Mouse (Mus musculus) embryonic facial prominence, embryonic 12.5 days (tissue): Measurements from ENCODE around the gene Cadps. TPM values are rescaled to one million over a fixed set of nuclear protein-coding genes. Genes with fewer than 3 reads are reported as not detected.

Experiments used
- ATAC-seq: fragments of 200-750 bp; cut with Nextera tagmentation; 2 replicates; pipeline ENCODE4 v1.8.0; 2017; ENCODE audit not compliant: insufficient number of reproducible peaks, insufficient read depth, low FRiP score, low TSS enrichment
- H3K27ac ChIP-seq: fragments of 300-500 bp; sonication (generic); 2 replicates; pipeline ENCODE4 v1.5.1; 2016; ENCODE audit warnings: mild to moderate bottlenecking
- H3K27me3 ChIP-seq: fragments of 300-500 bp; sonication (generic); 2 replicates; pipeline ENCODE4 v1.6.1; 2016; ENCODE audit warnings: mild to moderate bottlenecking, moderate library complexity
- H3K36me3 ChIP-seq: fragments of 300-500 bp; sonication (generic); 2 replicates; pipeline ENCODE4 v1.6.1; 2016; ENCODE audit warnings: mild to moderate bottlenecking
- H3K4me1 ChIP-seq: fragments of 300-500 bp; sonication (generic); 2 replicates; pipeline ENCODE4 v1.6.1; 2016
- H3K4me2 ChIP-seq: fragments of 300-500 bp; sonication (generic); replicated peaks from 2 replicates; pipeline ENCODE4 v1.6.1; 2016; ENCODE audit warnings: mild to moderate bottlenecking, moderate library complexity
- H3K4me3 ChIP-seq: fragments of 300-500 bp; sonication (generic); 2 replicates; pipeline ENCODE4 v1.5.1; 2016; ENCODE audit warnings: mild to moderate bottlenecking
- H3K9ac ChIP-seq: fragments of 300-500 bp; sonication (generic); 2 replicates; pipeline ENCODE4 v1.6.1; 2016; ENCODE audit warnings: mild to moderate bottlenecking, moderate library complexity
- H3K9me3 ChIP-seq: fragments of 300-500 bp; sonication (generic); 2 replicates; pipeline ENCODE4 v1.6.1; 2016; ENCODE audit warnings: mild to moderate bottlenecking, moderate library complexity
- WGBS: fragments of 180-500 bp; shearing (Covaris S2); methylation state at CpG from one replicate; pipeline ENCODE4 v1.1.7; 2016; 5-methylcytosine and 5-hydroxymethylcytosine counted together
- polyA plus RNA-seq: library from polyadenylated mRNA; unstranded; fragments of >200 nt; fragmentation: Nextera tagmentation; extraction: Ambion mirVana; gene quantifications from 2 replicates; pipeline ENCODE4 v1.2.1, GENCODE M21; 2016

Gene Cadps
- polyA plus RNA-seq, 1 experiment from 2014 or later: 2.5 TPM

DNA sequence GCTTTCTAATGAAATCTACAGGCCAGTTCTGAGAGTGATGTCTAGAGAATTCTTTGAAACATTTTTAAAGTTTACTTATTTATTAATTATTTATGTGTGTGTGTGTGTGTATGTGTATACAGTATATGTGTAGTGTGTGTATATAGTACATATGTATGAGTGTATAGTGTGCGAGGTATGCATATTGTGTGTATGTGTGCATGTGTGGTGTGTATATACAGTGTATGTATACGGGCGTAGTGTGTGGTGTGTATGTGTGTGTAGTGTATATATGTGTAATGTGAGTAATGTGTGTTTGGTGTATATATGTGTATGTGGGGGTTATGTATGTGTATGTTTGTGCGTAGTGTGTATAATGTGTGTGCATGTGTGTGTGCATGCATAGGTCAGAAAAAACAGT is 275.4 kb downstream of the Cadps start:
- WGBS: 94% methylated on average over 4 of the region's 4 CpGs
- Histone ChIP-seq H3K4me2 (no peak overlapping the region), H3K4me3 (no peak overlapping the region), H3K9me3 (no peaks in the 10 kb centered on the region), H3K9ac (no peak overlapping the region), H3K4me1 (no peaks in the 10 kb centered on the region), H3K27ac (no peak overlapping the region), H3K27me3 (no peaks in the 10 kb centered on the region), H3K36me3 (no peaks in the 10 kb centered on the region)
- no peak for ATAC-seq

- Histone ChIP-seq H3K4me2 (no peak overlapping the region), H3K27me3 (no peaks in the 10 kb centered on the region), H3K9me3 (no peaks in the 10 kb centered on the region), H3K36me3 (no peaks in the 10 kb centered on the region), H3K4me3 (no peak overlapping the region), H3K27ac (no peak overlapping the region), H3K4me1 (no peaks in the 10 kb centered on the region), H3K9ac (no peak overlapping the region)
- no peak for ATAC-seq
- 40% methylated on average over 2 of the region's 2 CpGs for WGBS
These were observed 281.1 kb downstream of the Cadps start for GRCm38 (mm10) chr14:12541733-12542132.

DNA sequence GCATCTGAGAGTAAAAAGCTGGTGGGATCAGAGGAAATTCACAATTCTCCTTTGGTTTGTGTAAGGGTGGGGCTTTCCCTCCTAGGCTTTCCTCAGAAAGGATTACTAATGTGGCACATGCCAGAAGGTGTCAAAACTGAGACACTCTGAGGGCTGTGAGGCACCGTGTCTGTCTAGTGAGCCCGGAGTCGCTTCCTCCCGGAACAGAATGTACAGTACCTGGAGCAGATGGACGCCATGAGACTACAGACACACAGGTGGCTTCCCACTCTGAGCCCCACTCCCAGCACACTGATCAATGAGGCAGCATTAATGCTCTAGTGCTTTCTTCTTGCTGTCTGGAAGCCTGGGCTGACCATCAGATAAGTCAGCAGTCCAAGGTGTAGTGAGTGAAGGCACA is 283.8 kb downstream of the Cadps start:
- H3K4me1 ChIP-seq: no peaks in the 10 kb centered on the region

DNA sequence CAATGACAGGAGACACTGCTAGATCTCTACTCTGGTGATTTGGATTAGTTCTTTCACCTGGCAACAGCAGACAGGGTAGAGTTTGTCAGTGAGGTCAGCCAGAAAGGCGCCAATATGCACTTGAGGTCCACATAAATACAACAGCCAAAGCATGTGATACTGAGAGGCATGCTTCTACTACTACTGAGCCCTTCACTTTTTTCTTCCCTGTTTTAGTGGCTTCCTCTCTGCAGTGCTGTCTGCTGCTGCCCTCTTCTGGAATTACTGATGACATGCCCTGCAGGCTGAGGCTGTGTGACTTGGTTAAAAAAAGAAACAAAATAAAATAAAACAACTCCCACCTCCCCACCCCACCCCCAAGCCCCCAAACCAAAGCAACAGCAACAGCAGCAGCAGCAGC is 291.8 kb downstream of the Cadps start:
- Histone ChIP-seq H3K4me1 (no peaks in the 10 kb centered on the region), H3K36me3 (no peaks in the 10 kb centered on the region), H3K9me3 (no peaks in the 10 kb centered on the region), H3K27me3 (0 out of 2 replicates have a peak, but pooled peaks cover 4% of the 10 kb centered on the region), H3K4me3 (no peak overlapping the region), H3K9ac (no peak overlapping the region), H3K27ac (no peak overlapping the region), H3K4me2 (no peak overlapping the region)
- ATAC-seq: peak; percentile 28; the same call in 1 of the 2 replicates
- WGBS: 18% methylated on average over 1 of the region's 1 CpGs

More for the DNA sequence above, 283.8 kb downstream of the Cadps start:
- WGBS: 83% methylated on average over 5 of the region's 5 CpGs
- H3K9ac ChIP-seq: no peak overlapping the region
- no peak overlapping the region for H3K4me3 ChIP-seq
- H3K4me2 ChIP-seq: no peak overlapping the region
- no peaks in the 10 kb centered on the region for H3K27me3 ChIP-seq
- no peak for ATAC-seq
- H3K27ac ChIP-seq: no peak overlapping the region
- no peaks in the 10 kb centered on the region for H3K36me3 ChIP-seq
- no peaks in the 10 kb centered on the region for H3K9me3 ChIP-seq

GRCm38 (mm10) chr14:12530554-12530953 is 292.3 kb downstream of the Cadps start:
- Histone ChIP-seq H3K9ac (no peak overlapping the region), H3K27ac (no peak overlapping the region), H3K4me1 (no peaks in the 10 kb centered on the region), H3K27me3 (0 out of 2 replicates have a peak, but pooled peaks cover 4% of the 10 kb centered on the region), H3K36me3 (no peaks in the 10 kb centered on the region), H3K9me3 (no peaks in the 10 kb centered on the region), H3K4me3 (no peak overlapping the region), H3K4me2 (no peak overlapping the region)
- 55% methylated on average over 3 of the region's 3 CpGs for WGBS
- ATAC-seq: no peak

GRCm38 (mm10) chr14:12529961-12530542 is 292.8 kb downstream of the Cadps start:
- no peak overlapping the region for H3K27ac ChIP-seq

GRCm38 (mm10) chr14:12527296-12527695 is 295.6 kb downstream of the Cadps start:
- Histone ChIP-seq H3K36me3 (no peaks in the 10 kb centered on the region), H3K4me1 (no peaks in the 10 kb centered on the region), H3K9me3 (no peaks in the 10 kb centered on the region), H3K27ac (no peak overlapping the region), H3K4me3 (no peak overlapping the region), H3K9ac (no peak overlapping the region), H3K4me2 (no peak overlapping the region), H3K27me3 (0 out of 2 replicates have a peak, but pooled peaks cover 4% of the 10 kb centered on the region)
- 70% methylated on average over 5 of the region's 5 CpGs for WGBS
- ATAC-seq: no peak

More at GRCm38 (mm10) chr14:12529961-12530542, 292.8 kb downstream of the Cadps start:
- Histone ChIP-seq H3K4me1 (no peaks in the 10 kb centered on the region), H3K9me3 (no peaks in the 10 kb centered on the region), H3K4me3 (no peak overlapping the region), H3K36me3 (no peaks in the 10 kb centered on the region), H3K27me3 (0 out of 2 replicates have a peak, but pooled peaks cover 4% of the 10 kb centered on the region), H3K4me2 (no peak overlapping the region), H3K9ac (no peak overlapping the region)
- WGBS: 15% methylated on average over 11 of the region's 11 CpGs
- ATAC-seq: no peak

- no peak overlapping the region for H3K27ac ChIP-seq
- H3K4me3 ChIP-seq: no peak overlapping the region
- no peak for ATAC-seq
- no peaks in the 10 kb centered on the region for H3K4me1 ChIP-seq
- no peak overlapping the region for H3K9ac ChIP-seq
- WGBS: 85% methylated on average over 7 of the region's 7 CpGs
- H3K27me3 ChIP-seq: no peaks in the 10 kb centered on the region; the same call in 1 of the 2 replicates
- no peaks in the 10 kb centered on the region for H3K9me3 ChIP-seq
- H3K4me2 ChIP-seq: no peak overlapping the region
- no peaks in the 10 kb centered on the region for H3K36me3 ChIP-seq
These were observed 315.9 kb downstream of the Cadps start for GRCm38 (mm10) chr14:12507018-12507417.

DNA sequence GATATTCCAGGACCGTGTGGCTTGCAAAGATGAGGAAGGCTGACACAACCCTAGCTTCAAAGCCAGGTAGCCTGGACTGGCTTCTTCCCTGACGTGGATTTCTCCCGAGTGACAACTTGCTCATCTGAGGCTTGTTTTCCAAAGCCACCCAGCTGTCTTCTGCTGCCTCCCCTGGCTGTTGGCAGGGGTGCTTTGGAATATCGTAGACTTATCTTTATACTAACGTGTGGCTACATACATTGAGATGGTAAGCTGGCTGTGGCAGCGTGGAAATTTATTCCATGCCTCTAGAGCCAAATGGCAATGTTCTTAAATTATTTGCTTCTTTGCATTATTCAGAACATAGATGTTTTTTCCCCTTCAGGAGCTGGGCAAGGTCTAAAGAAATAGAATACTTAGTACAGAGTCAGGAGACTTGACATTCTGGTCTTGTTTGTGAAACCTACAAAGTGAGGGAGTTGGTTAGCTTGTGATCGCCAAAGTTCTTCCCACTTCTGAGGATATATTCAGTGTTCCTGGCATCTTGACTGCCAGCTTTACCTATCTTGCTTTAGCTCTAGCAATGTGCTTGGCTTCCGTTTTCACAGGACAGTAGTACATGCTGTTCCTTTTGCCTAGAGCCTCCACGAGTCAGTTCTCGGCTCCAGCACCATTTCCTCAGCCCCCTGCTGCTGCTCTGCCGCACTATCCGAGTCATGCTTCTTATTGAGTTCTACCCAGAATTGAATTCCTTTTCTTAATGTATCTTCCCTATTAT is 318.5 kb downstream of the Cadps start:
- Histone ChIP-seq H3K9ac (no peak overlapping the region), H3K4me3 (no peak overlapping the region), H3K27me3 (no peaks in the 10 kb centered on the region), H3K4me2 (no peak overlapping the region), H3K9me3 (no peaks in the 10 kb centered on the region), H3K36me3 (no peaks in the 10 kb centered on the region), H3K27ac (no peak overlapping the region), H3K4me1 (no peaks in the 10 kb centered on the region)
- WGBS: 85% methylated on average over 12 of the region's 12 CpGs
- ATAC-seq: no peak

GRCm38 (mm10) chr14:12462206-12462605 is 360.7 kb downstream of the Cadps start:
- Histone ChIP-seq H3K4me2 (no peak overlapping the region), H3K9me3 (no peaks in the 10 kb centered on the region), H3K36me3 (no peaks in the 10 kb centered on the region), H3K27ac (no peak overlapping the region), H3K4me1 (no peaks in the 10 kb centered on the region), H3K9ac (no peak overlapping the region), H3K27me3 (0 out of 2 replicates have a peak, but pooled peaks cover 3% of the 10 kb centered on the region), H3K4me3 (no peak overlapping the region)
- ATAC-seq: no peak
- 82% methylated on average over 4 of the region's 4 CpGs for WGBS

DNA sequence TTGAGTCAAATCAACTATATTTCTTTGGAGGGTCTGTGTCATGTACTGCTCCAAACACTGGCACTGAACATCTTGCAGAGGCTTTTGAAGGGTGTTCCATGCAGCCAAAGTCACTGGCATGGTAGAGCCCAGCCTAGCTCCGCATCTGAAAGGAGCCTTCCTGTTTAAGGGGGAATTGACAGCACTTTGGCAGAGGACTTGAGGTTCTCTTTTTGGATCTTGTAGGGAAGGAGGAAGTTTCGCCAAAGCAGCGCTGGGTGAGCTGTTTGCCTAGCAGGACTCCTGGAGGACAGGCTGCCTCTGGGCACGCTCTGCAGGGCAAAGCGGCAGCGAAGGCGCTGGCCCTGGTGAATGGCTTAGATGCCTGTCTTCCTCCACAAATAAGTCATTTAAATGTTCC is 363.2 kb downstream of the Cadps start:
- WGBS: 54% methylated on average over 7 of the region's 7 CpGs
- Histone ChIP-seq H3K4me1 (no peaks in the 10 kb centered on the region), H3K4me2 (no peak overlapping the region), H3K36me3 (no peaks in the 10 kb centered on the region), H3K4me3 (no peak overlapping the region), H3K9me3 (no peaks in the 10 kb centered on the region), H3K27me3 (0 out of 2 replicates have a peak, but pooled peaks cover 3% of the 10 kb centered on the region), H3K27ac (no peak overlapping the region), H3K9ac (no peak overlapping the region)
- ATAC-seq: no peak

- Histone ChIP-seq H3K4me1 (no peaks in the 10 kb centered on the region), H3K27ac (no peak overlapping the region), H3K9ac (no peak overlapping the region), H3K36me3 (no peaks in the 10 kb centered on the region), H3K4me2 (no peak overlapping the region), H3K4me3 (no peak overlapping the region), H3K9me3 (no peaks in the 10 kb centered on the region), H3K27me3 (0 out of 2 replicates have a peak, but pooled peaks cover 3% of the 10 kb centered on the region)
- ATAC-seq: no peak
- WGBS: 68% methylated on average over 8 of the region's 8 CpGs
These were observed 367.8 kb downstream of the Cadps start for GRCm38 (mm10) chr14:12455064-12455591.
